Comparison of ENCODE assay signal across 26 mouse cellular contexts in genomic region chr10:8071858-8072257, GRCm38 (mm10).
"Had no signal": no experiment of that assay in that cellular context is flagged by ENCODE, and none has a peak within 500 bp of the region (broad histone marks: within the 10 kb centered on the region; RNA-seq: fewer than 3 reads in every experiment).

No protein-coding gene starts in this region.

- H3K27me3 ChIP-seq: heart, embryonic 12.5 days; hindbrain, embryonic 12.5 days; intestine, embryonic 15.5 days; limb, embryonic 12.5 days had no signal

- H3K27ac ChIP-seq: gastrocnemius, adult 2 months; heart, adult 2 months; hindbrain, embryonic 10.5 days; hindbrain, embryonic 12.5 days; hindbrain, embryonic 14.5 days; intestine, embryonic 15.5 days; layer of hippocampus, adult 2 months; left cerebral cortex, adult 2 months; limb, embryonic 12.5 days had no signal

- DNase-seq: gastrocnemius, adult 2 months; gastrocnemius, postnatal 10 days; gastrocnemius, postnatal 25 days; heart, adult 2 months; heart, postnatal 10 days; heart, postnatal 4 days; kidney, adult 18-20 months; kidney, adult 8-10 months; kidney, postnatal 10 days; kidney, postnatal 25 days; kidney, postnatal 4 days; liver had no signal

- ATAC-seq: hindbrain, embryonic 16.5 days; inflammation-experienced regulatory T-cells, adult 6 months; intestine, embryonic 15.5 days; intestine, postnatal 0 days had no signal

- H3K4me3 ChIP-seq: gastrocnemius, adult 2 months; heart, adult 2 months; heart, embryonic 10.5 days; heart, embryonic 12.5 days; hindbrain, embryonic 10.5 days; hindbrain, embryonic 12.5 days; intestine, embryonic 15.5 days; layer of hippocampus, adult 2 months; left cerebral cortex, adult 2 months; limb, embryonic 10.5 days; limb, embryonic 12.5 days had no signal

- H3K36me3 ChIP-seq: heart, embryonic 10.5 days; heart, embryonic 12.5 days; hindbrain, embryonic 10.5 days; hindbrain, embryonic 12.5 days; intestine, embryonic 15.5 days; limb, embryonic 10.5 days; limb, embryonic 12.5 days had no signal

- H3K9ac ChIP-seq: heart, embryonic 12.5 days; hindbrain, embryonic 12.5 days; hindbrain, embryonic 14.5 days; intestine, embryonic 15.5 days; limb, embryonic 12.5 days had no signal

- H3K4me2 ChIP-seq: heart, embryonic 12.5 days; hindbrain, embryonic 12.5 days; hindbrain, embryonic 14.5 days; intestine, embryonic 15.5 days; limb, embryonic 12.5 days; liver, embryonic 11.5 days had no signal

- H3K4me1 ChIP-seq: hindbrain, embryonic 10.5 days; hindbrain, embryonic 12.5 days; intestine, embryonic 15.5 days had no signal

- H3K9me3 ChIP-seq: heart, embryonic 10.5 days; heart, embryonic 12.5 days; hindbrain, embryonic 10.5 days; hindbrain, embryonic 12.5 days; intestine, embryonic 15.5 days; limb, embryonic 10.5 days; limb, embryonic 12.5 days had no signal
